Mouse (Mus musculus) embryonic fibroblast, embryonic 13.5 days (primary cell): Measurements from ENCODE around the gene Ccdc15.

Experiments
- CTCF ChIP-seq: IDR thresholded peaks from 2 replicates; pipeline ENCODE4 v1.5.1; 2011; ENCODE audit warnings: mild to moderate bottlenecking, control low read depth, low read length, moderate library complexity, borderline replicate concordance; ENCODE audit not compliant: insufficient read depth
- POLR2A ChIP-seq: IDR thresholded peaks from 2 replicates; pipeline ENCODE4 v1.6.1; 2011; ENCODE audit warnings: low read depth, mild to moderate bottlenecking, control low read depth, low read length, moderate library complexity

DNA sequence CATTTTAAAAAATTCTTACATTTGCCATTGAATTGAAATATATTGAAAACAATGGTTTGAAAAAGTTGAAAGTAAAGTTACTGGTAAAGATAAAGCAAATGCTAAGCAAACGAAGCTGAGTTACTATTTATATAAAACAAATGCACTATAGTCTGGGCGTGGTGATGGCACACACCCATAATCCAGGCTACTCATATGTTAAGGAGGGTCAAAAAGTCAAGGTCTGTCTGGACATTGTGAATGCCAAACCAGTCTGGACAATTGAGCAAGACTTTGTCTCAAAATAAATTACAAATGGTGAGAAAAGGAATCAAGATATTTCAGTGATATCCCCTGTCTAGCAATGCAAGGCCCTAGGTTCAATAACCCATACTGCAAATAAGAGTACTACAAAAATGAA, 42.7 kb upstream of the Ccdc15 start:
- TF ChIP-seq POLR2A, result no peak
- no peak for TF ChIP-seq CTCF
